In genomic region chr17:10355746-10356145, GRCm38 (mm10) we compare ENCODE assay signal across 21 mouse cellular contexts. TPM values are rescaled to one million over a fixed set of nuclear protein-coding genes. Genes with fewer than 3 reads are reported as not detected.
A peak's percentile ranks its signal among the peaks of the same experiment; 100 is the strongest.
DNase-seq lines count a peak whose midpoint lies in the region; ATAC-seq and TF ChIP-seq lines count a peak whose summit lies in the region.
"Had no signal": no experiment of that assay in that cellular context is flagged by ENCODE, and none has a peak within 500 bp of the region (broad histone marks: within the 10 kb centered on the region; RNA-seq: fewer than 3 reads in every experiment).

No protein-coding gene starts in this region.

- no peak overlapping the region for H3K9ac ChIP-seq in midbrain, embryonic 11.5 days (ENCODE audit: low read length)
- H3K9ac ChIP-seq in ES-E14 (ENCODE audit: insufficient read depth, low read depth, low read length, poor library complexity, severe bottlenecking), result no peak overlapping the region
- H3K9ac ChIP-seq: liver, embryonic 13.5 days; midbrain, embryonic 13.5 days; neural tube, embryonic 12.5 days had no signal

- in situ Hi-C loops in ES-E14 (cut with MboI; ENCODE audit: low sequenced_read_pairs in 2 of 2, unreplicated experiment in 2 of 2), result no loop called here

- ATAC-seq in midbrain, embryonic 11.5 days (ENCODE audit: low FRiP score), result no peak

- WGBS in heart, embryonic 10.5 days, result 25% methylated on average over 8 of the region's 8 CpGs
- WGBS in midbrain, embryonic 10.5 days, result 45% methylated on average over 8 of the region's 8 CpGs
- 49% methylated on average over 8 of the region's 8 CpGs for WGBS in midbrain, embryonic 11.5 days
- WGBS in limb, embryonic 10.5 days, result 6% methylated on average over 8 of the region's 8 CpGs

- H3K9me3 ChIP-seq in heart, embryonic 10.5 days, result no peaks in the 10 kb centered on the region
- H3K9me3 ChIP-seq in midbrain, embryonic 10.5 days (replicated peaks), result no peaks in the 10 kb centered on the region
- H3K9me3 ChIP-seq in midbrain, embryonic 11.5 days (ENCODE audit: control insufficient read depth, low read length), result no peaks in the 10 kb centered on the region
- no peaks in the 10 kb centered on the region for H3K9me3 ChIP-seq in ES-E14 (ENCODE audit: control insufficient read depth, insufficient read depth, low read depth, low read length)
- H3K9me3 ChIP-seq in limb, embryonic 10.5 days (replicated peaks), result no peaks in the 10 kb centered on the region
- H3K9me3 ChIP-seq: liver, embryonic 13.5 days; midbrain, embryonic 13.5 days had no signal

- no peak overlapping the region for H3K4me2 ChIP-seq in midbrain, embryonic 11.5 days
- H3K4me2 ChIP-seq: liver, embryonic 13.5 days; midbrain, embryonic 13.5 days; neural tube, embryonic 12.5 days had no signal

- H3K36me3 ChIP-seq in heart, embryonic 10.5 days, result no peaks in the 10 kb centered on the region
- H3K36me3 ChIP-seq in midbrain, embryonic 10.5 days, result no peaks in the 10 kb centered on the region
- no peaks in the 10 kb centered on the region for H3K36me3 ChIP-seq in midbrain, embryonic 11.5 days (ENCODE audit: control insufficient read depth, insufficient read depth, low read length)
- no peaks in the 10 kb centered on the region for H3K36me3 ChIP-seq in ES-E14 (ENCODE audit: control insufficient read depth, insufficient read depth, low read length, poor library complexity, severe bottlenecking)
- no peaks in the 10 kb centered on the region for H3K36me3 ChIP-seq in limb, embryonic 10.5 days
- H3K36me3 ChIP-seq: liver, embryonic 13.5 days; midbrain, embryonic 13.5 days; neural tube, embryonic 12.5 days had no signal

- peak overlapping the region; percentile 69; the same call in 1 of the 2 replicates for H3K27ac ChIP-seq in heart, embryonic 10.5 days
- H3K27ac ChIP-seq in midbrain, embryonic 10.5 days (replicated peaks), result peak overlapping the region; percentile 33; the same call in 1 of the 2 replicates
- H3K27ac ChIP-seq in midbrain, embryonic 11.5 days (ENCODE audit: low read depth, low read length), result no peak overlapping the region
- H3K27ac ChIP-seq in ES-E14 (ENCODE audit: insufficient read depth, low read depth, low read length, poor library complexity, severe bottlenecking), result peak overlapping the region; percentile 74; the same call in 1 of the 2 replicates
- peak overlapping the region; percentile 53; the same call in 1 of the 2 replicates for H3K27ac ChIP-seq in limb, embryonic 10.5 days
- H3K27ac ChIP-seq: liver, embryonic 13.5 days; midbrain, embryonic 13.5 days; neural tube, embryonic 12.5 days had no signal

- H3K4me1 ChIP-seq in heart, embryonic 10.5 days, result peaks cover 52% of the 10 kb centered on the region
- peaks cover 47% of the 10 kb centered on the region for H3K4me1 ChIP-seq in midbrain, embryonic 10.5 days
- peaks cover 16% of the 10 kb centered on the region for H3K4me1 ChIP-seq in midbrain, embryonic 11.5 days (ENCODE audit: control insufficient read depth, insufficient read depth, low read length)
- H3K4me1 ChIP-seq in ES-E14 (ENCODE audit: control insufficient read depth in 2 of 2, insufficient read depth in 2 of 2, low read length in 2 of 2, poor library complexity in 1 of 2), result peaks cover 4 to 30% of the 10 kb centered on the region in 2 experiments
- H3K4me1 ChIP-seq in limb, embryonic 10.5 days, result peaks cover 23% of the 10 kb centered on the region

- no peak for DNase-seq in heart, embryonic 10.5 days (ENCODE audit: low spot score)
- no peak for DNase-seq in heart, adult 18-20 months
- DNase-seq in midbrain, embryonic 10.5 days (ENCODE audit: low spot score), result no peak
- DNase-seq in midbrain, embryonic 11.5 days (ENCODE audit: low spot score, missing footprints), result no peak
- peak; percentile 87 for DNase-seq in ES-E14 (ENCODE audit: low read depth, low spot score)
- peak; percentile 49 for DNase-seq in limb, embryonic 10.5 days (ENCODE audit: low spot score)
- no peak for DNase-seq in adrenal gland, postnatal 10 days
- DNase-seq: adrenal gland, adult 2 months; B cell, adult 2 months; cerebellum, adult 18-20 months; cerebellum, postnatal 36 days; kidney, adult 11 months; kidney, postnatal 10 days; liver, embryonic 13.5 days; lung, adult 2 months; lung, postnatal 14 days; right cerebral cortex, postnatal 4 days; thymus, adult 2 months had no signal

- H3K27me3 ChIP-seq in heart, embryonic 10.5 days (ENCODE audit: insufficient read depth, poor library complexity, severe bottlenecking), result no peaks in the 10 kb centered on the region
- no peaks in the 10 kb centered on the region for H3K27me3 ChIP-seq in midbrain, embryonic 10.5 days (ENCODE audit: low read depth, poor library complexity, severe bottlenecking)
- no peaks in the 10 kb centered on the region for H3K27me3 ChIP-seq in midbrain, embryonic 11.5 days (ENCODE audit: control insufficient read depth, insufficient read depth, low read length)
- no peaks in the 10 kb centered on the region for H3K27me3 ChIP-seq in limb, embryonic 10.5 days (ENCODE audit: low read depth, poor library complexity, severe bottlenecking)
- H3K27me3 ChIP-seq: CH12.LX; liver, embryonic 13.5 days; midbrain, embryonic 13.5 days; neural tube, embryonic 12.5 days had no signal

- no peak overlapping the region for H3K4me3 ChIP-seq in heart, embryonic 10.5 days
- no peak overlapping the region for H3K4me3 ChIP-seq in midbrain, embryonic 10.5 days
- no peak overlapping the region for H3K4me3 ChIP-seq in midbrain, embryonic 11.5 days (ENCODE audit: low read depth, low read length)
- peak overlapping the region in 1 of 2 experiments; percentile 43; a peak in 1 of 4 replicates for H3K4me3 ChIP-seq in ES-E14 (ENCODE audit: insufficient read depth in 1 of 2, low read depth in 1 of 2, low read length in 2 of 2, poor library complexity in 1 of 2, severe bottlenecking in 1 of 2)
- no peak overlapping the region for H3K4me3 ChIP-seq in limb, embryonic 10.5 days
- H3K4me3 ChIP-seq: liver, embryonic 13.5 days; midbrain, embryonic 13.5 days; neural tube, embryonic 12.5 days had no signal

TF ChIP-seq in ES-E14, 5 proteins besides CTCF, POLR2A, EP300 and RAD21:
- TF ChIP-seq MAFK (IDR thresholded peaks at IDR 0.05; ENCODE audit: insufficient read depth, low read depth, low read length) (no peak), HCFC1 (IDR thresholded peaks at IDR 0.05; ENCODE audit: borderline replicate concordance, insufficient read depth, low read length) (no peak), CHD2 (IDR thresholded peaks at IDR 0.05; ENCODE audit: low read depth, low read length) (no peak), ZC3H11A (IDR thresholded peaks at IDR 0.05; ENCODE audit: borderline replicate concordance, low read depth, low read length) (no peak), ZNF384 (IDR thresholded peaks at IDR 0.05; ENCODE audit: low read depth, low read length) (no peak)

RNA-seq across cellular contexts. Expression of gene Qk, which starts 36.1 kb away (rescaled TPM):
- polyA plus RNA-seq in heart, embryonic 10.5 days (2016; fragmentation: Nextera tagmentation; extraction: Ambion mirVana), result 39.3 and 44.5 TPM in 2 replicates
- total RNA-seq in heart, adult 18-20 months (2021), result 100 to 1,000 TPM; 490 to 493 TPM
- polyA plus RNA-seq in midbrain, embryonic 10.5 days (2016; fragmentation: Nextera tagmentation; extraction: Ambion mirVana), result 47.7 and 49.5 TPM in 2 replicates
- polyA plus RNA-seq in midbrain, embryonic 11.5 days (2014; fragmentation: Nextera tagmentation; extraction: Ambion mirVana), result 63.2 and 73.7 TPM in 2 replicates
- total RNA-seq in ES-E14 (2012; rRNA removed), result 129 and 184 TPM in 2 replicates
- polyA plus RNA-seq in limb, embryonic 10.5 days (2016; fragmentation: Nextera tagmentation; extraction: Ambion mirVana), result 23.9 and 24.2 TPM in 2 replicates
- 100 to 1,000 TPM; 239 to 282 TPM for total RNA-seq in adrenal gland, postnatal 10 days (2021)

Comparison
In these comparisons a context has a peak if more than half of its experiments do, and no peak if none do; other contexts are left out.
1. DNase-seq: peak in ES-E14 (single experiment) and limb, embryonic 10.5 days (single experiment); none in heart, embryonic 10.5 days (single experiment), heart, adult 18-20 months (0 of 2), midbrain, embryonic 10.5 days (single experiment), midbrain, embryonic 11.5 days (single experiment) and adrenal gland, postnatal 10 days (single experiment).